Mouse (Mus musculus) hindbrain, embryonic 10.5 days (tissue): ENCODE results near the gene Mrpl54. TPM values are rescaled to one million over a fixed set of nuclear protein-coding genes. Genes with fewer than 3 reads are reported as not detected.

Source experiments
- DNase-seq: peaks from one replicate; pipeline ENCODE4 v3.0.0-alpha.2; 2017; ENCODE audit warnings: low spot score
- H3K27ac ChIP-seq: fragments of 300-500 bp; sonication (generic); 2 replicates; pipeline ENCODE4 v1.5.1; 2016; ENCODE audit warnings: mild to moderate bottlenecking, moderate library complexity
- H3K27me3 ChIP-seq: fragments of 300-500 bp; sonication (generic); 2 replicates; pipeline ENCODE4 v1.6.1; 2016; ENCODE audit warnings: mild to moderate bottlenecking; ENCODE audit not compliant: poor library complexity, insufficient read depth, severe bottlenecking
- H3K36me3 ChIP-seq: fragments of 300-500 bp; sonication (generic); 2 replicates; pipeline ENCODE4 v1.6.1; 2016; ENCODE audit warnings: mild to moderate bottlenecking, moderate library complexity
- H3K4me1 ChIP-seq: fragments of 300-500 bp; sonication (generic); replicated peaks from 2 replicates; pipeline ENCODE4 v1.6.1; 2016; ENCODE audit warnings: mild to moderate bottlenecking
- H3K4me3 ChIP-seq: fragments of 300-500 bp; sonication (generic); 2 replicates; pipeline ENCODE4 v1.5.1; 2016; ENCODE audit warnings: mild to moderate bottlenecking, moderate library complexity
- H3K9me3 ChIP-seq: fragments of 300-500 bp; sonication (generic); 2 replicates; pipeline ENCODE4 v1.6.1; 2016; ENCODE audit warnings: mild to moderate bottlenecking, moderate library complexity
- WGBS: fragments of 180-500 bp; shearing (Covaris S2); methylation state at CpG from one replicate; pipeline ENCODE4 v1.1.7; 2016; 5-methylcytosine and 5-hydroxymethylcytosine counted together
- polyA plus RNA-seq: library from polyadenylated mRNA; unstranded; fragments of >200 nt; fragmentation: Nextera tagmentation; extraction: Ambion mirVana; gene quantifications from 2 replicates; pipeline ENCODE4 v1.2.1, GENCODE M21; 2016

Mrpl54 gene
- polyA plus RNA-seq, 1 experiment from 2014 or later: 238 TPM

DNA sequence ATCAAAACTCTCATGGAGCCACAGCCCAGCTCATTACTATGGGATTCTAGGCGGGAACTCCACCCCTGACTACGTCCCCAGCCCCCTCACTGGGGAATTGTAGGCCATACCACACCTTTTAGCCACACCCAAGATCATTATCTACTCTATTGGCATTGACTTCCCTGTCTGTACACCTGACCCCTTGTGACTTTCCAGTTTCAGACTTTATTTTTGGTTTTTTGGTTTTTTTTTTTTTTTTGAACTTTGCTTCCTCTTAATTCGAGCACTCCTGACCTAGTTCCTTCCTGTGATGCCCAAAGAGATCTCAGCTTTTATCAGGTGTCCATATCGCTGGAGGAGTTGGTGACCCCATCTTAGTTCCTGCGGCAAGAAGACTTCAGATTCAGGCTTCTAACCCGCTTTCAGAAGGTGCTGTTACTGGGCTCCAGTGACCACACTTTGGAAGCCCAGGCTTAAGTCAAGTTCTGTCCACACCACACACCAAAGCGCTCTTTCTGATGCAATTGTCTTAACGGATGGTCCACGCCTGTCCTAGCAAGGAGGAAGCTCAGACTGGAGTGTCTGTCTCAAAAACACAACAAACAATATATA is 24.9 kb upstream of the Mrpl54 start, which contains the start of gene Tjp3:
Tjp3 (minus strand) TSS at position 71 of the 594 bp plus-strand sequence.
- WGBS: 75% methylated on average over 9 of the region's 9 CpGs
- Histone ChIP-seq H3K27me3 (peaks cover 48% of the 10 kb centered on the region), H3K4me1 (peaks cover 36% of the 10 kb centered on the region), H3K27ac (peak within 1 kb of the TSS; percentile 95), H3K36me3 (0 out of 2 replicates have a peak, but pooled peaks cover 12% of the 10 kb centered on the region), H3K4me3 (peak within 1 kb of the TSS; percentile 84), H3K9me3 (no peaks in the 10 kb centered on the region)
- no peak for DNase-seq

DNA sequence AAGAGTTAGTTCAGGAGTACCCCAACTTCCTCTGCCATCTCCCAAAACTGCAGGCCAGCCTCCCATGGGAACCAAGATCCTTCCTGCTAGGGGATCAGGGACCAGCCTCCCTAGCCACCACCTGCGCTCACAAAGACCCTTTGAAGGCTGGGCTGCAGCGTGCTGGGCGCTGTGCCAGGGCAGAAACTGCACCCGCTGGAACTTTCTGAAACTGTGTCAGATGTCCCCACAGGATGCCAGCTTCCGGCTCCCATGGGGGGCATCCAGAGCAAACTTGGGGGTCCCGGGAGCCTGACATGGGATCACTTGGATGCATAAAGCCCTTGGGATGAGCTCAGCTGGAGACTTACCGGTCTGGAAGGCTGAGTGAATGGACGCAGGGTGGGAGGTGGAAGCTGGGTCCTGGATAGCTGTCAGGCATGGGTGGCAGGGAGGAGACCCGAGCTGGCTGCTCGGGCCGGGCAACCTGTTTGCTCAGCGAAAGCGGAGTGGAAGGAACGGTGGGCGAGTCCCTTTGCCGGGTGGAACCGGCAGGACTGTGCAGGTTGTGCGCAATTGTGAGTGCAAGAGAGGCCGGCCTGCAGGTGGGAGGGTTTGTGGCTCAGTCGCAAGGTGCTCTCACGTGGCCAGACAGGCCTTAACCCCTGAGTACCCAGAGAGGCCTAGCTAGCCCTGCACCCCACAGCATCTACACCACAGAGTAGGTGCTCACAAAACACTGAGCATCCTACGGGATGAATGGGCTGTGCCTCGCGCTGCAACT is 24.1 kb upstream of the Mrpl54 start:
- H3K27me3 ChIP-seq: peaks cover 50% of the 10 kb centered on the region
- peak overlapping the region; percentile 16; the same call in 1 of the 2 replicates for H3K4me3 ChIP-seq

DNA sequence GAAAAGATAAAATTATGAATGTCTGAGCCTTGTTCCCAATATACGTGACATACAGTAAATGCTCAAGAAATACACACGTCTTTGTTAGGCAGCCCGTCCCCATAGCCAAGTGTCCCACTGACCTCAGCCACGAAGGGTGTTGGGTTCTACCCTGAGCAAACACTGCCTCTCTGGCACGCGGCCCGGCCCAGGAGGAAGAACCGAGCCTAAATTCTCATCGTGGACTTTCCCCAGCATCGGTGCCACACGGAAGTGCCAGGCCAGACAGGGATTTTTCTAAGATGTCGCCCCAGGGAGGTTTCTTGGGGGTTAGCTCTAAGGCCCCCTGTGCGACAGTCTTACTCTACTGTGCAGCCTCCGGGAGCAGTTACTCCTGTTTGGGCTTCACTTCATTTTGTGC is 23.1 kb upstream of the Mrpl54 start:
- peaks cover 58% of the 10 kb centered on the region for H3K27me3 ChIP-seq
- H3K4me3 ChIP-seq: no peak overlapping the region
- H3K36me3 ChIP-seq: no peaks in the 10 kb centered on the region
- no peak overlapping the region for H3K27ac ChIP-seq
- no peaks in the 10 kb centered on the region for H3K9me3 ChIP-seq
- H3K4me1 ChIP-seq: peaks cover 48% of the 10 kb centered on the region
- no peak for DNase-seq
- WGBS: 62% methylated on average over 14 of the region's 14 CpGs

More for the DNA sequence above, 24.1 kb upstream of the Mrpl54 start:
- H3K27ac ChIP-seq: no peak overlapping the region; the same call in 1 of the 2 replicates
- 17% methylated on average over 24 of the region's 24 CpGs for WGBS
- H3K9me3 ChIP-seq: no peaks in the 10 kb centered on the region
- peaks cover 40% of the 10 kb centered on the region for H3K4me1 ChIP-seq
- DNase-seq: no peak
- 0 out of 2 replicates have a peak, but pooled peaks cover 8% of the 10 kb centered on the region for H3K36me3 ChIP-seq

GRCm38 (mm10) chr10:81289278-81289677 is 22.5 kb upstream of the Mrpl54 start:
- Histone ChIP-seq H3K27ac (no peak overlapping the region), H3K4me1 (peaks cover 48% of the 10 kb centered on the region), H3K9me3 (no peaks in the 10 kb centered on the region), H3K4me3 (no peak overlapping the region), H3K27me3 (peaks cover 63% of the 10 kb centered on the region), H3K36me3 (no peaks in the 10 kb centered on the region)
- 5% methylated on average over 7 of the region's 7 CpGs for WGBS
- peak; percentile 60 for DNase-seq

DNA sequence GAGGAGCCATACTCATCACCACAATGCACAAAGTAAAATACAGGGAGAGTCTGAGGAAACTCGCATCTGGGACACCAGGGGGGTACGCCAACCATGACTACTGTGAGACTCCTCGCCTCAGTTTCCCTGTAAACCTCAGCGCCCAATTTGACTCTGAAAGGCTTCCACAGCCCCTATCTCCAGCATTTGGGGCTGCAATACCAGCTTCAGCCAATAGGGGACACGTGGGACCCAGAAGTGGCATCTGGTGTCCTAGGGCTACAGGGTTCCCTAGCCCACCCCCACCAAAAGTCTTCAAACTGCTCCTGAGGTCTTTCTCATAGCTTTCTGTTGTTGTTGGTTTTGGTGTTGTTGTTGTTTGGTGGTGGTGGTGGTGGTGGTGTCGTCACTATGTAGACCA is 21.9 kb upstream of the Mrpl54 start:
- 0 out of 2 replicates have a peak overlapping the region, but pooled peaks have one; percentile 11 for H3K4me3 ChIP-seq
- no peak overlapping the region for H3K27ac ChIP-seq
- no peaks in the 10 kb centered on the region for H3K36me3 ChIP-seq
- peak; percentile 55 for DNase-seq
- peaks cover 70% of the 10 kb centered on the region for H3K27me3 ChIP-seq
- WGBS: 29% methylated on average over 6 of the region's 6 CpGs
- no peaks in the 10 kb centered on the region for H3K9me3 ChIP-seq
- peaks cover 44% of the 10 kb centered on the region for H3K4me1 ChIP-seq

DNA sequence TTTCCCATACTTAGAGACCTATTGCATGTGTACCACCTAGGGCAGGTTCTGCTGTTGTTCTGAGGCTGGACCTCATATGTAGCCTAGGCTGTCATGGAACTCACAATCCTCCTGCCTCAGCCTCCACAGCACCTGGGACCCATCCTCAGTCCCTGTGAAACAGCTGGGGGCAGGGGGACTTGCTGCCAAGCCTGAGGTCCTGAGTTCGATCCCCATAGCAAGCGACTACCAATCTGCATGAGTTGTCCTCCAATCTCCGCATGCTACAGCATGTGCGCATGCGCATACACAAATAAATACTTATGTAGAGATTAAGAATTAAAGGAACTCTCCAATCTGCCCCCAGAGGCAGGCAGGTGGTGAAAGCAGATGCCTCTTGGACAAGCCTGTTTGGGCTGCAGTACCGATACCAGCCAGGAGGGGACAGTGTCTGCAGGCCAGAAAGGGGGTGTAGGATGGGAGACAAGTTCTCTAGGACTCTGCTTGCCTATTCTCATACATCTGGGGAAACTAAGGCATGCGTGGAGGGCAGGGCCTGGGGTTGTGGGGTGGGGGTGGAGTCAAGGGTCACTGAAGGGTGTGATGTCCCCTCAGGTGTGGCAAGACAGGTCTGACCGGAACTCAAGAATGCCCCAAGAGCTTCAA is 20.9 kb upstream of the Mrpl54 start:
- H3K36me3 ChIP-seq: no peaks in the 10 kb centered on the region
- WGBS: 59% methylated on average over 8 of the region's 8 CpGs
- peak; percentile 62 for DNase-seq
- H3K9me3 ChIP-seq: no peaks in the 10 kb centered on the region
- H3K27me3 ChIP-seq: peaks cover 80% of the 10 kb centered on the region
- H3K4me3 ChIP-seq: no peak overlapping the region
- H3K27ac ChIP-seq: no peak overlapping the region
- peaks cover 39% of the 10 kb centered on the region for H3K4me1 ChIP-seq

DNA sequence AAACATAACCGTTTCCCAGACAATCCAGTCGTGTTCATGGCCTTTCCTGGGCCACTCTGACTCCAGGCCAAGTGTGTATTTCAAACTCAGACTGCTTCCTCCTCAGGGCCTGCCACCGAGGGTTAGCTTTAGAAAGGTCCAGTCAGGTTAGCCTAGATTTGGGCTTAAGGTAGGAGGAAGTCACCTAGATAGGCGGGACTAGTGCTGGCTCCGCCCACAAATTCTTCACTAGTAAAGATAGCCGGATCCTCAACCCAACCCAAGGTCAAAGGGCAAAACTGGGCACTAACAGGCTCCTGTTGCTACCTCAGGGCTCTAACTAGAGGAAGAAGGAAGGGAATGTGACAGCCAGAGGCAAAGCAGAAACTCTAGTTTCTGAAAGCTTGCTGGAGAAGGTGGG is 19.9 kb upstream of the Mrpl54 start:
- no peaks in the 10 kb centered on the region for H3K36me3 ChIP-seq
- peaks cover 79% of the 10 kb centered on the region for H3K27me3 ChIP-seq
- WGBS: 42% methylated on average over 6 of the region's 6 CpGs
- peaks cover 39% of the 10 kb centered on the region for H3K4me1 ChIP-seq
- no peak overlapping the region; the same call in 1 of the 2 replicates for H3K4me3 ChIP-seq
- no peak for DNase-seq
- H3K27ac ChIP-seq: no peak overlapping the region
- no peaks in the 10 kb centered on the region for H3K9me3 ChIP-seq

GRCm38 (mm10) chr10:81285694-81286450 is 19.1 kb upstream of the Mrpl54 start:
- Histone ChIP-seq H3K4me1 (peaks cover 39% of the 10 kb centered on the region), H3K36me3 (no peaks in the 10 kb centered on the region), H3K9me3 (no peaks in the 10 kb centered on the region), H3K27me3 (peaks cover 79% of the 10 kb centered on the region), H3K4me3 (peak overlapping the region; percentile 60), H3K27ac (peak overlapping the region; percentile 87)
- 2% methylated on average over 54 of the region's 54 CpGs for WGBS
- peak; percentile 93 for DNase-seq

GRCm38 (mm10) chr10:81284719-81285118 is 18.0 kb upstream of the Mrpl54 start:
- DNase-seq: no peak
- Histone ChIP-seq H3K4me3 (peak overlapping the region; percentile 60), H3K27ac (peak overlapping the region; percentile 87), H3K27me3 (peaks cover 79% of the 10 kb centered on the region), H3K36me3 (no peaks in the 10 kb centered on the region), H3K9me3 (no peaks in the 10 kb centered on the region), H3K4me1 (peaks cover 41% of the 10 kb centered on the region)
- 11% methylated on average over 17 of the region's 17 CpGs for WGBS

- DNase-seq: no peak
- Histone ChIP-seq H3K4me3 (peak overlapping the region; percentile 60; the same call in 1 of the 2 replicates), H3K27ac (peak overlapping the region; percentile 59; the same call in 1 of the 2 replicates), H3K4me1 (peaks cover 44% of the 10 kb centered on the region), H3K27me3 (peaks cover 78% of the 10 kb centered on the region), H3K36me3 (no peaks in the 10 kb centered on the region), H3K9me3 (no peaks in the 10 kb centered on the region)
- WGBS: 51% methylated on average over 6 of the region's 6 CpGs
These were observed 17.5 kb upstream of the Mrpl54 start for GRCm38 (mm10) chr10:81284189-81284588.

DNA sequence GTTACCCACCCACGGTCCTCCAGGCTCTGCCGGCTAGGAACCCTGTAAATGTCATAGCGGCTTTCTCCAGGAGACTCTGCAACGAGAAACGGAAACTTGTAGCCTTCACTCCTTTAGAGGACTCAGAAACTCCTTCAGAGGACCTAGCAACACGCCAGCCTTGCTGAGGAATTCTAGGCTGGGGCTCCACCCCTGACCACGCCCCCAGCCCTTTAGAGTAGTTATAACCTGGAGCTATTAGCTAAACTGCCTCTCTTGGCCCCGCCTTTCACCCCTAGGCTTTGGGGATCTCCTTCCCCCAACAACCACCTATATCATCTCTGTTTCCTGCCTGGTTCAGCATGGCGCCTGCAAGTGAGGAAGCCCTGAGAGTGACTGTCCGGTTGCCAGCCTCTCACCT is 12.8 kb upstream of the Mrpl54 start:
- Histone ChIP-seq H3K27me3 (peaks cover 57% of the 10 kb centered on the region), H3K9me3 (no peaks in the 10 kb centered on the region), H3K4me3 (0 out of 2 replicates have a peak overlapping the region, but pooled peaks have one; percentile 5), H3K36me3 (peaks cover 12% of the 10 kb centered on the region; the same call in 1 of the 2 replicates), H3K4me1 (peaks cover 23% of the 10 kb centered on the region), H3K27ac (no peak overlapping the region)
- DNase-seq: no peak
- WGBS: 47% methylated on average over 10 of the region's 10 CpGs

DNA sequence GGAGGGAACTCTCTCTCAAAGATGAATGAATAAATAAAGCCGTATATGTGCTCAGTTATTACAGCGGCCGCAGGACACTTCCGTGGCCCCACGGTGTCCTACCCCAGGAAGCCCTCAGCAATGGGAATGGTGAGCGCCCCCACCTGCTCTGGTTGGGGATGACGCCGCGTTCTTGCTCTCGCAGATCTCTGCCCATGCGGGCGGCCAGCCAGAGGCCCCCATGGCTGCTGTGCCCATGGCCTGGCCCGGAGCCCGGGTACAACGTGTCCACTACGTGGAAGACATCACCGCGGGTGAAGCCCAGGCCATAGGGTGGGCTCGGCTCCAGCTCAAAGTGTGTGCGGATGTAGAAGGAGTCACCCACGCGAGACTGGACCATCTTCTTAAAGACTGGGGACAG is 10.9 kb upstream of the Mrpl54 start:
- Histone ChIP-seq H3K9me3 (no peaks in the 10 kb centered on the region), H3K4me3 (no peak overlapping the region), H3K36me3 (peaks cover 30% of the 10 kb centered on the region), H3K4me1 (peaks cover 19% of the 10 kb centered on the region), H3K27me3 (peaks cover 39% of the 10 kb centered on the region), H3K27ac (no peak overlapping the region; the same call in 1 of the 2 replicates)
- WGBS: 78% methylated on average over 22 of the region's 22 CpGs
- no peak for DNase-seq
